Mouse (Mus musculus): ENCODE results near the gene Pdgfd.
"Not testable (repeated sequence)": the region's sequence is repeated elsewhere in the genome, so short reads cannot be mapped to it uniquely, and the experiment has no call there.

The Pdgfd gene

GRCm38 (mm10) chr9:6168391-6169037 is at the start of gene Pdgfd:
Pdgfd (plus strand) TSS chr9:6168584.
- DNase-seq, result peak; percentile 76

GRCm38 (mm10) chr9:6169038-6169431 is 651 bp downstream of the Pdgfd start:
- DNase-seq, result peak; percentile 11

- DNase-seq, result no peak
Measured at GRCm38 (mm10) chr9:6170962-6171361, 2.6 kb downstream of the Pdgfd start.

- DNase-seq, result no peak
Measured at GRCm38 (mm10) chr9:6173276-6173675, 4.9 kb downstream of the Pdgfd start.

- no peak for DNase-seq
Measured at GRCm38 (mm10) chr9:6175731-6176130, 7.3 kb downstream of the Pdgfd start.

GRCm38 (mm10) chr9:6182307-6182923 is 14.0 kb downstream of the Pdgfd start:
- DNase-seq, result no peak

GRCm38 (mm10) chr9:6187955-6188354 is 19.6 kb downstream of the Pdgfd start:
- DNase-seq, result no peak

- no peak for DNase-seq
Measured at GRCm38 (mm10) chr9:6193352-6193751, 25.0 kb downstream of the Pdgfd start.

- DNase-seq, result no peak
Measured at GRCm38 (mm10) chr9:6212862-6213261, 44.5 kb downstream of the Pdgfd start.

- no peak for DNase-seq
Measured at GRCm38 (mm10) chr9:6217505-6217904, 49.1 kb downstream of the Pdgfd start.

- DNase-seq, result not testable (repeated sequence)
Measured at GRCm38 (mm10) chr9:6235982-6236381, 67.6 kb downstream of the Pdgfd start.

GRCm38 (mm10) chr9:6250320-6250719 is 81.9 kb downstream of the Pdgfd start:
- DNase-seq, result no peak

GRCm38 (mm10) chr9:6251990-6252389 is 83.6 kb downstream of the Pdgfd start:
- no peak for DNase-seq

GRCm38 (mm10) chr9:6257072-6257471 is 88.7 kb downstream of the Pdgfd start:
- DNase-seq, result no peak

GRCm38 (mm10) chr9:6264820-6265219 is 96.4 kb downstream of the Pdgfd start:
- DNase-seq, result no peak

GRCm38 (mm10) chr9:6269796-6270280 is 101.5 kb downstream of the Pdgfd start, which contains the start of gene Ddi1:
Ddi1 (minus strand) TSS chr9:6269846.
- DNase-seq, result no peak

- DNase-seq, result no peak
Measured at GRCm38 (mm10) chr9:6276395-6276794, 108.0 kb downstream of the Pdgfd start.

- no peak for DNase-seq
Measured at GRCm38 (mm10) chr9:6277526-6277925, 109.1 kb downstream of the Pdgfd start.

GRCm38 (mm10) chr9:6286770-6287169 is 118.4 kb downstream of the Pdgfd start:
- no peak for DNase-seq

- peak; percentile 2 for DNase-seq
Measured at GRCm38 (mm10) chr9:6289211-6289696, 120.9 kb downstream of the Pdgfd start.

- DNase-seq, result no peak
Measured at GRCm38 (mm10) chr9:6298547-6298946, 130.2 kb downstream of the Pdgfd start.

GRCm38 (mm10) chr9:6302050-6302449 is 133.7 kb downstream of the Pdgfd start:
- no peak for DNase-seq

GRCm38 (mm10) chr9:6304590-6304989 is 136.2 kb downstream of the Pdgfd start:
- DNase-seq, result no peak

- DNase-seq, result no peak
Measured at GRCm38 (mm10) chr9:6305847-6306246, 137.5 kb downstream of the Pdgfd start.

Measured in lung, postnatal 10 days (tissue).